Mouse (Mus musculus) megakaryocyte, adult 5-6 weeks (primary cell): ENCODE measurements around the gene Fgf18. TPM values are rescaled to one million over a fixed set of nuclear protein-coding genes. Genes with fewer than 3 reads are reported as not detected.
A peak's percentile ranks its signal among the peaks of the same experiment; 100 is the strongest.

ENCODE experiments used
- ATAC-seq: 2 replicates; pipeline ENCODE4 v1.8.0; 2016; ENCODE audit warnings: mild to moderate bottlenecking, inconsistent platforms; ENCODE audit not compliant: poor library complexity, severe bottlenecking
- total RNA-seq, 2 experiments: library from RNA; stranded (forward) in 1 of 2; stranded (reverse) in 1 of 2; fragments of 153-499, 151-499 nt in 1 of 2; fragments of 221-1000, 200-1000 nt in 1 of 2; gene quantifications; 2 replicates each; pipeline versions ENCODE4 v1.2.3 to v1.2.4; 2015 to 2017

Fgf18 gene
- total RNA-seq, 2 experiments from 2014 or later, result not detected

DNA sequence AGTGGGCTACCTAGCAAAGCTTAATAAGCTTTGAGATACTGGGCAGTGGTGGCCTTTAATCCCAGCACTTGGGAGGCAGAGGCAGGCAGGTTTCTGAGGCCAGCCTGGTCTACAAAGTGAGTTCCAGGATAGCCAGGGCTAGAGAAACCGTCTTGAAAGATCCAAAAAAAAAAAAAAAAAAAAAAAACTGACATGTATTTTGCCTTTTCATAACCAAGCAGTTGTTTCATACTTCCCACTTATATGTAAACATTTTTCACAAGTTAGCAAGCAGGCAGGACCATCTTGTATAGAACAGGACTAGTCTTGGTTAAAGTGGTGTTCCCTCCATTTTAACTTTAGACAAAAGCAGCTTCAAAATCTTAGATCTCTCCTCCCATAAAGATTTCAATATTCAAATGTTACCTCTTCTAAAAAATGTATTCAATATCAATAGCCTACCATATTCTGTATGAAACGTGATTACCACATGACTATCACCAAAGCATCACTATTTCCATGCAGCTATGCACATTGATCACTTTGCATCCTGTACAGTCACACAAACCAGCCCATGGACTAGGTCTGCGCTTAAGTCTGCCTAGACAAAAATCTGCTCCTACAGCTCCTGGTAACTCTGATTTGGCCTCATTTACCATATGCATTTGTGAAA, 4.1 kb upstream of the Fgf18 start:
- ATAC-seq, result no peak

DNA sequence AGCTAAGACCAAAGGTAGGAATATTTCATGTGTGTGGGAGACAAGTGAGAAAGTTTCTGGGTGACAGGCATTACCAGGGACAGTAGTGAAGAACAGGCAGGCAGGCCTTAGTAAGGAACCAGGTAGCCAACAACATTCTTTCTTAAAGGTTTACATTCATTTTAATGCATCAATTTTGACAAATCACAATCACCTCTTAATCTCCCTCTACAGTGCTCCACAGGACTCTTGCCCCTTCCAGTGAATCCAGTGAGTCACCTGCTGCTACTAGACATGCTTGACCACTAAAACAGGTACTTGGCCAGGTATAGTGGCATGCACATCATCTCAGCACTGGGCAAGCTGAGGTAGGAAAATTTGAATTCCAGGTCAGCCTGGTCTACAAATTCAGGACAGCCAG, 3.2 kb upstream of the Fgf18 start:
- ATAC-seq, result no peak

DNA sequence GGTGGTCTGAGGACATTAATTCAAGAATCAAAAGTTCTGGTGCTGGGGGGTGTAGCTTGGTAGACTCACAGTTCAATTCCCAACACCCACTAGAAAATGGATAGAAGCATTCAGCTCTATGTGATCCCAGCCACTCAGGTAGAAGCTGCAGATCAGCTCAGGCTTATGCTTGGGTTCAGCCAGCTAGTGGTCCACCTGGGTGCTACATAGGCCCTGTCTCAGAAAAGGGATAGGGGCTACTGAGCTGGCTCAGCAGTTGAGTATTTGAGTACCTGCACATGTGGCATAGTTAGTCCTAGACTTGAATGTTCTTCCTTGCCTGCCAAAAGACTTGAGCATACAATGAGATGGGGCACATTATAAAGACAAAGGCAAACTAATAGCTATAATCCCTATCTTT, 2.3 kb upstream of the Fgf18 start:
- no peak for ATAC-seq

DNA sequence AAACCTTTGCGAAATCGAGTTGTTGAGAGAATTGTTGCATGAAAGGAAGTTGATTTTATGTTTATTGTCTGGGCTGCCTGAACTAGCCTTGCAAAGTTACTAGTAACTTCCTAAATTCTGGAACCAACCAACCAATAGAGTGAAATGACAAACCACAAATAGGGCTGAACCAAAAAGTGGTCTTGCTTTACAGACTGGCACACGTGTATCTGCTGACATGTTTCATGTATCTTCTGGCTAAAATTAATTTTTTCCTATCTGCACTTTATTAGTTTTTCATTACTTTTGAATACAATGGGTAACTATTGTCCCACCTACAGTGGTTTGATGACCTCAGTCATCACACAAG, 1.9 kb upstream of the Fgf18 start:
- 0 out of 2 replicates have a peak, but pooled peaks have one; percentile 24 for ATAC-seq

DNA sequence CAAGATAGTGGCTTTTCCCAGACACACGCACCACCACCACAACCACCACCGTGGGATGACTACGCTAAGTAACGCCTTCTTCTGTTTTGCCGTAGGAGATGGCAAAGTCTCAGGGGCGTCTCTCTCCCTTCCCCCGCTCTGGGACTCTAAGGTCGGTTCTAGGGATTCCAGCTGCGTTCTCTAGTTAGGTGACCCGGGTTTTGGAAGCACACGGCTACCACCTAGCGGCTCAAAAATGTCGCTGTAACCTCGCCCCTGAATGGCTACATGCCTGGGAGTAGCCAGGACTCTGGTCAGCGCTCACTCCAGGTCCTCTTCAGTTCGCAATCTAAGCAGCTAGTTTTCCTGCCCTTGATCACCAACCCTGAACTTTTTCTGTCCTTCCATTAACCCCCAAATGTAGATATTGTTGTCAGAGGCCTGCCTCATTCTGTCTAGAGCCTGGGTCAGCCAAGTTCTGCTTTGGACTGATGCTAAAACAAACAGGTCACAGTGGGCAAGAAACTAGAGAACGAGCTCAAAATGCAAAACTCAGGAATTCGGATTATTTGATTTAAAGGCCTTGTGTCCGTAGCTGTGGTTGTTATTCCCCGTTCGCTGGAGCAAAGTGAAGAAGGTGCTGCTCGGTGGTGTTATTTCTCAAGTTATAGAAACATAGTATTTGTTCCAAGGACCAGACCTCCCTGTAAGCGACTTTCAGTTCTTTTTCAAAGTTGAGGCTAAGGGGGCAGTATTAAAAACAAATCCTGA, 1.3 kb upstream of the Fgf18 start:
- peak; percentile 86 for ATAC-seq

DNA sequence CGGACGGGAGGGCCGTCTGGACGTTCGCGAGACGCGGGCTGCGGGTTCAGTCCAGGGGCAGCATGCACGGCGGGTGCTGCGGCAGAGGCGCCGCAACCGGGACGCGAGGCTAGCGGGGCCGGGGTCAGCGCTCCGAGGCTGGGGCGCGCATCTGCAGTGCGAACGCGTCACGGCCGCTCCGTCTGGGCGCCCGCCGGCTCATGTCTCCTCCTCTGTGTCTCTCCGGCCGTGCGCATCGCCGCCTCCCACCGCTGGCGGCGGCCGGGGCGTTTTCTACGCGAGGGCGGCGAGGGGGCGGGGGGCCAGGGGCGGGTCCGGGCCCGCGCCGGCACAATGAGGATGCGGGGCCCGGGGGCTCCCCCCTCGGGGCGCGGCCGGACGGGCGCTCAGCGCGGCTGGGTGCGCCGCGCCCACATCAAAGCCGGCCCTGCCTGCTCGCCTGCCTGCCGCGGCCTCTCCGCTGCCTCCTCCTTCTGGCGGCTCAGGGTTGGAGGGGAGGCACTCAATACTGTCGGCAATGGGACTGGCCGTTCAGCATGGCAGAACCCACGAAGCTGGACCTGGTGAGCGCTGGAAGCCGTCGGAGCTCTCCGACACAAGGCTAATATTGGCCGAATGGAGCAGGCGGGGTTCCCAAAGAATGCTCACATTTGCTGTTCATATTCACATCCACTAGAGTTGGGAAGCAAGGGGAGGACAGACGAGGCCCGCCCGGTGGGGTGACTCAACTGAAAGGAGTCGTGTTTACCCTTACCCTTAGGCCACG, 555 bp upstream of the Fgf18 start:
- peak; percentile 39 for ATAC-seq

DNA sequence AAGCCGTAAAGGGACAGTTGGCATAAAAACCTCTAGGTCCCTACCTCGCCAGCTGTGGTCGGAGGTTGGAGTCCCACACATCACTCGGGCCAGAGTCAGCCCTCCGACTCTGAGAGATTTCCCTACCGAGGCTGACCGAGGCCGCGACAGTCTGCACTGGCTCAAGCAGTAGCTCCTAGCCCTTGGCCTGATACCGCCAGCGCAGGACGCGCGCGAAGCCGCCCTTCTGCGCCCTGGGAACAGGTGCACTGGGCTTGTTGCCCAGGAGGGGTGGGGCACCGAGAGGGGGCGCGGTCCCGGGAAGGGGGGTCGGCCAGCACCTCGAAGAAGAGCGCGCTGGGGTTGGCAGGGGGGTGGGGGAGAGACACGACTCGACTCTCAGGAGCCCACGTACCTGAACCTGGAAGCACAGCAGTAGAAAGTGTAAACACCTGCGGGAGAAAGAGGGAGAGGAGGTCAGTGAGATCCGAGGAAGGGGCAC, 509 bp downstream of the Fgf18 start:
- ATAC-seq, result no peak

DNA sequence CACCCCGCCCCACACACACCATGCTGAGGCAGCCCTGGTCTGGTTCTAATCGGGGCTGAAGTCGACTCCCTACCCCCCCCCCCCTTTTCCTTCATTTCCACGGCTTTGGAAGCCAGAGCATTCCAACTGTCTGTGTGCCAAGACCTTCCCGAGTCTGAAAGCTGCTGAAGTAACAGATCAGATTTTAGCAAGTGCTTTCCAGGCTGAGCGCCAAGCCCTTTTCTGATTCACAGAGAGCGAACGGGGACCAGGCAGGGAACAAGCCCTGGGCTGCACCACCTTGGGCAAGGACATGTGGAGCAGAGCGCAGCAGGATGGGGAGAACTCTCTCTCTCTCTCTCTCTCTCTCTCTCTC, 1.1 kb downstream of the Fgf18 start:
- ATAC-seq, result no peak

DNA sequence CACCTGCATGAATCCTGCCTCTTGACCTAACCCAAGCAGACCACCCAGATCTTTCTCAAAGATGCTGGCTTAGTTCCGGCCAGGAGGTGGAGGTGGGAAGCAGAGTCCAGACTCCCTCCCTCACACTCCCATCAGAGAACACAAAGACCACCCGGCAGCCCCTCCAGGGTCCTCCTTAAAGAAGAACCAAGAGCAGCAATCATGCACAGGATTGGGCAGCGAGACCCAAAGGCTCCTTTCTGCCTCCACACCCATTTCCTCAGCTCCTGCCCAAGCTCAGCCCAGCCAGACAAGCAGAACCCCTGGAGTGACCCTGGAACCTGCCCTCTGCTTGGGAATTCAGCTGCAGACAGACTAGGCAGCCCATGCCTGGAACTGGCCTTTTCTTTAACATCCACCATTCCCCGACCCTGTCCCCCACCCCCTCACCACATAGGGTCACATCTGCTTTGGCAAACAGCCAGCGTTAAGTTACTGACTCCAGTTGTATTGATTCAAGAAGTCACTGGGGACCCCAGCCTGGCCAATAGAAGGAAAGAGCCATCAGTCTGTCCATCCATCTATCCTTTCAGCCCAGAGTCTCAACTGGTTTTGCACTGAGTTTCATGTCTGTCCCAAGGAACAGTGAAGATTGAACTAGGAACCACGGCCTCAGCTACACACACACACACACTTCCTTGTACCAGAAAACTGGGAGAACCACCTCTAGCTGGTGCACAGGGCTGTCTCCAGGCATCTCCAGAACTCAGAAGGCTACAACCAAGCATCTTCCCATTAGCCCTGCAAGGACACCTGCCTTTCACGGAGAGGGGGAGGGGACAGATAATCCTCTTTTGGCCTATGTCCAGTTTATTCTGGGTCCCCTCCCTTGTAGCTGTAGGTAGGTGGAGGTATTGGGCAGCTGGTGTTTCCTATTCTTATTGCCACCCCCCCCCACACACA, 1.7 kb downstream of the Fgf18 start:
- no peak for ATAC-seq

DNA sequence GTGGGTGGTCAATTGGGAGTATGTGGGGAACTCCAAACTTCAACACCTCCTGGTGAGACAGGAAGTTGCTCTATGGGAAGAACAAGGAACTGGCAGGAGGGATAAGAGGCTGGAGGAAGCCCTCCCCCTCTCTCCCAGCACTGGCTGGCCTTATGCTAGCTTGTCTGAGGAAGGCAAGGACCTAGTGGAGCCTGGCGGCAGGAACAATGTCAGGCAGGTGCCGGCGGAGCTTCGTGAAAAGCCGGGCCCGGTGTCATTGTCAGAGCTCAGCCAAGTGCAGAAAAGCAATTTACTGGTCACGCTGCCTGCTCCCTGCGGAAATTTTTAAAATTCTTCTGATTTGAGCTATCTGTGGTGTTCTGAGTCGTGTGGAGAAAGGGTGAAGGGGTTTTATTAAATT, 3.3 kb downstream of the Fgf18 start:
- ATAC-seq, result no peak

DNA sequence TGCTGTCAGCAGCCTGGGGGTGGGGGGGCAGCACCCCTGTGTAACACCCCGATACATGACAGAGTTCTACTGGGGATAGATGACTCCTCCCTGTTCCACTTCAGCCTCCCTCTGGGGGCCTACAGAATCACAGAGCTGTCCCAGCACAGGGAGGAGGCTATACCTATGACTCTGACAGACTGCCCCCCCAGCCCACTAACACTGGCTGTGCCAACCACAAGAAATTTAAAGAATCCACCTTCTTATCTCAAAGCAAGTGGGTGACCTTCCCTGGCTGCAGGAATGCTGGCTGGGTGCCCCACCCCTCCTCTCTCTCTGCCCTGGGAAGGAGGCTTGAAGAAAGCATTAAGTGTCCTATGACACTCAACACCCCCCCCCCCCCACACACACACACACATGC, 4.4 kb downstream of the Fgf18 start:
- ATAC-seq, result no peak

DNA sequence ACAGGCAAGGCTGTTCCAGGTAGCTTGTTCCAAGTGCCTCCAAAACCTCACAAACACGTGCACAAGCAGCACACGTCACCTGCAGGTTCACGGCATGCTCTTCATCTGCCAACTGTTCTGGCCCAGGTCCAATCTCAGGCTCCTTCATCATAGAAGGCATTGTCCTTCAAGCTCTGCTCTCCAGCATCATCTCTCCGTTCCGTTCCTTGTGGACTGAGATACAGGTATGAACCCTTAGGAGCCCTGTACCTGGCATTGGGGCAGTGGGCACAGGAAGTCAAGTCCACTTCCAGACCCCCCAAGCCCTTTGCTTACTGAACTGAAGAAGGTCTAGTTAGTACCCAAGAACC, 7.1 kb downstream of the Fgf18 start:
- ATAC-seq, result no peak

DNA sequence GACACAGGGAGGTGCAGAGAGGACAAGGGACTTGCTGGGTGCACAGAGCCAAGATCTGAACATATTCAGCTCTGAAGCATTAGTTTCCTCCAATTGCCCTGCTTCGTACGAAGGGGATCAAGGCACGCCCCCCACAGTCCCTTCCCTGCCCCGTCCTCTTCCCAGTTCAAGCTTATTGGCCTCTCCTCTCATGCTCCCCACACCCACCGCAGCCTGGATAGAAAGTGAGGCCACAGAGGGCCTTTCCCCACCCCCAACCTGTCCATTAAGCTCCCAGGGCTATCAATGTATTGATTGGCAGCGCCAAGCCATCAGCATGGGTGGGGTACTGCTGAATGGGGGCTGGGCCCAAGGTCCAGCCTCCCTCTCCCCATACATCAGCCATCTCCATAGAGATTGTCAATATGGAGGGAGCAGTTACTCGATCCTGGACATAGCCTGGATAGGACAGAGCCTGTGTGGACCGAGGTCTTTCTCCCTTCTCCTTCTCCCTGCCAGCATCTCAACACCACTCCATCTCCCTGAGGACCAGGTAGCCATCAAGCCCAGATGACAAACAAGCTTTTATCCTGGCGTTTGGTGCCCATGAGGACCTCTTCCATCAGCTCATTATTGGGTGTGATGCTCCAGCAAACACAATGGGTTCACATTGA, 7.6 kb downstream of the Fgf18 start:
- no peak for ATAC-seq

DNA sequence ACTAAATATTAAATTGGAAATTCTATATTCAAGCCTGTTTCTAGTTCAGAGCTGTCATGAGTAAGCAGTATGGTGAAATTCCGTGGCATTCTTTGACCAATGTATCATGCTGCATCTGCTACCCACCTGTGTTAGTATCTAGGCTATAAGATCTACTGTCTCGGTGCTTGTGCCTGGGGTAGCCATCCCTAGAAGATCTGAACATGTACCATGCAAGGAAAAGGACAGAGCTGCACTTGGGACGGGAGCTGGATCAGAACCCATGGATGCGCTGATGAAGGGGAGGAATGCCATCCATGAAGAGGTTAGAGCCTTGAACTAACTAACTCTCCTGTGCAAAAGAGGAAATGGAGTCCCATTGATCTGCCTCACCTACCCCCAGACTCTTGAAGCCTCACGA, 8.5 kb downstream of the Fgf18 start:
- ATAC-seq, result no peak

DNA sequence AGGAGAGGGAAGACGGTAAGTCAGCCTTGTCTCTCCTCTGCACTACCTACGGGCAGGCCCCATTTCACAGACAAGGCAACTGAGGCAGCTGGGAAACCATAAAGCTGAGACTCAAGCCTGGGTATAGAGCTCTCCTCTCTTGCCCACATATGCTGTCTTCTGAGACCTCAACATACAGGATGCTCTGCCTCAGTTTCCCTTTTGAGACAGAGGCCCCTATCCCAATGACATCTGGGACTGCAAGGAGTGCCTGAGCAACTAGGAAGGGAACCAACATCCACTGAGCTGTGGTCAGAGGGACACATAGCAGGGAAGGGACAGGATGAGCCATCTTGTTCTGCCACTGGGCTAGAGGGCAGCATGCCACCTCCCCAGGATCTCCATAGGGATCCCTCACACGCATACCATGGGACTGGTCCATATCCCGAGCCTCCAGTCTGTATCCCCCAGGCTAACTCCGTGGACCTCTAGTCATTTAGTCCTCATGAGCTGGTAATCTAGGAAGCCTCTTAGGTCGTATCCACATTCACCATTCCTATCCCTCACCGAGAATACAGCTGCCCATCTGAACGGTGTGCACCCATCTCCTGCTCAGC, 12.7 kb downstream of the Fgf18 start:
- ATAC-seq, result no peak

DNA sequence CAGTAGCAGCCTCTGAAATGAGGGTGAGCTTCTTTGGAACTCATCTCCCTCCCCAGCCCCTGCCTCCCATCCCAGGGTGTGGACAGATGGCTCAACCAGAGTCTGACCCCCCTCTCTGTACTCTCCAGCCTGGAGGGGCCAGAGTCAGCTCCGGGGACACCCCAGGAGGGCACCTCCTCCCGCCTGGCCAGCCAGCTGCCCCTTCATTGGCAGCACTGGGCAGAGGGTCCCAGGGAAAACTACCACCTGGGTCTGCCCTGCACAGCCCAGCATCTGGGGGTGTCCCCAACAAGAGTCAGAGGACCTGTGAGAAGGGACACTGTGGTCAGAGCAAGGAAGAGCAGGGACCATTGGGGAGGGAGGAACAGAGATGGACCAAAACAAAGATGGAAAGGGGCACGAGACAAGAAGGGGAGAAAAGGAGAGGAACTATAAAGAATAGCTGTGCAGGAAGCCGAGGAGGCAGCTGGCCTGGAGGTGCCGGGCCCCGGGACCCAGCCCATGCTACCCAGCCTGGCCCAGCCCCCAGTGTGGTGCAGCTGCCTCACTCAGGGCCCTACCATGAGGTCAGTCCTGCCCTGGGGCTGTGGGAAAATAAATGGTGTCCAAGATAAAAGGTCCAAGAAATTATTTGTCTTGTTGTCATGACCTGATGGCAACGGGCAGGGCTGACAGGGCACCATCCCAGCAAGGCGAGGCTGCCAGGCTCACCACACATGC, 14.4 kb downstream of the Fgf18 start:
- ATAC-seq, result no peak

DNA sequence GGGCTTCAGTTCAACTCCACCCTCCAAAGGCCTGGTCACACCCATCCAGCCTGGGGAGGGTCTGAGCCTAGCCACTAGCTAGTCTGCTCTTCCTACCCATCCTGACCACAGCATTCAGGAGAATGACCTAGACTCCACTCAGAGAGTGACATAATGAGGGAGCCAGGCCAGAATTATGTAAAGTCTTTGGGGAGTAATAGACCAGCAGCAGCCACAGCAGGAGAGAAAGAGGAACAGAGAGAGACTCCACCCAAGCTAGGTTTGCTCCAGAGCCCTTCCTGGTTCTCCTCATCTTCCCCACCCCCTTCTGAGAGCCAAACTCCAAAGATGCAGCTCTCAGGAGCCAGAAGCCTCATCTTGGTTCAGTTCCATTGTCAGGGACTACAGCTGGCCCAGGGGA, 20.1 kb downstream of the Fgf18 start:
- peak; percentile 88 for ATAC-seq

DNA sequence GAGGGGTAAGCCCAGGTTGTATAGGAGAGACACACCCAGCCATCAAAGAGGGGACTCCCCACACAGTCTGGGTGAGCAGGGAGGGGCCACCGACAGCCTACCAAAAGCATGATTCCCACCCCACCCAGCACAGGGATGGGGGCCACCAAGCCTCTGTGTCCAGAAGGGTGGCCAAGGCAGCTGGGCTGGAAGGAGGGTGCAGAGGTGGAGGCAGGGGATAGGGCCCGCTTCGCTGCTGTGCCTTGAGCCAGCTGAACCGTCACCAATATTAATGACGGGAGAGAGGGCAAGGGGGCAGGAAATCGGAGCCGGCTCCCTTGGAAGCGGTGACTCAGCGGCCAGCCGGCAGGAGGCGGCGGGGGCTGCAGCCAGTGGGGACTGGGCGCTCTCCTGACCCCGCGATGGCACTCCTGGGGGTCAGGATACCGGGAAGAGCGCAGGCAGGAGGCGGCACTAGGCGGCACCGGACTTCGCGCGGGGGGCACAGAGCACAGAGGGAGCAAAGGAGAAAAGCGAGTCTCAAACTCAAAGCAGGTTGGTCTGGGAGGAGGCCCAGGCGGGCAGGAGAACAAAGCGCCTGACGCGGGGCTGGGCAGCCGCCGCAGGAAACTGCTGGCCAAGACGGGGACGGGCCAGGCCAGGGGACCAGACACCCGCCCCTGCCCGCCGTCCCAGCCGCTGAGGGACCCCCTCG, 24.5 kb downstream of the Fgf18 start:
- ATAC-seq, result no peak

DNA sequence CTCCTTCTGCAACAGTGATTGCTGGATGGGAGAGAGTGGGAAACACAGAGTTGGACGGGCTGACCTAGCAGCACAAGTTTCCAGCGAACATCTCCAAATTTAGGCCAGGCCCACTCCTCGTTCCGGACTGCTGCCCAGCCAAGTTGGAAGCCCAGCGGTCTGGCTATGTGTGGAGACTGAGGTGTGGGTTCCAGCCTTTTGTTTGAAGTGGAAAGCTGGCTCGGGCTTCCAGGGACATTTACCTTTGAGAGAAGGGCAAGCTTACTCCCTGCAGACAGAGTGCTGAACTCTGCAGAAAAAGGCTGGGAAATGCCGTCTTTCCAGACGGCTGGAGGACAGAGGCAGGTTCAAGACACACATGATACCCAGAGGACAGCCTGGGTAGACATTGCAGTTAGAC, 27.6 kb downstream of the Fgf18 start:
- no peak for ATAC-seq
